In genomic region chr13:112625566-112625965, GRCm38 (mm10) we compare ENCODE assay signal across 22 mouse cellular contexts. TPM values are rescaled to one million over a fixed set of nuclear protein-coding genes. Genes with fewer than 3 reads are reported as not detected.
"Had no signal": no experiment of that assay in that cellular context is flagged by ENCODE, and none has a peak within 500 bp of the region (broad histone marks: within the 10 kb centered on the region; RNA-seq: fewer than 3 reads in every experiment).

No protein-coding gene starts in this region.

- ATAC-seq: midbrain, embryonic 16.5 days had no signal

- H3K9me3 ChIP-seq: megakaryocyte, embryonic 14.5 days; midbrain, embryonic 10.5 days; midbrain, embryonic 12.5 days; neural tube, embryonic 13.5 days; neural tube, embryonic 15.5 days had no signal

- H3K4me3 ChIP-seq: megakaryocyte, embryonic 14.5 days; midbrain, embryonic 10.5 days; midbrain, embryonic 12.5 days; myocyte; neural tube, embryonic 13.5 days; neural tube, embryonic 15.5 days had no signal

- DNase-seq: lung, adult 18-20 months; lung, embryonic 14.5 days; lung, postnatal 10 days; lung, postnatal 4 days; midbrain, embryonic 14.5 days; retina, postnatal 1 day; right cerebral cortex, adult 18-20 months; right cerebral cortex, postnatal 25 days; right cerebral cortex, postnatal 4 days; thymus, adult 18-20 months; thymus, postnatal 14 days; thymus, postnatal 36 days had no signal

- H3K4me2 ChIP-seq: lung, embryonic 14.5 days; midbrain, embryonic 12.5 days; neural tube, embryonic 13.5 days; neural tube, embryonic 15.5 days had no signal

- H3K27ac ChIP-seq: midbrain, embryonic 10.5 days; midbrain, embryonic 12.5 days; neural tube, embryonic 13.5 days; neural tube, embryonic 15.5 days had no signal

- H3K36me3 ChIP-seq: midbrain, embryonic 10.5 days; midbrain, embryonic 12.5 days; neural tube, embryonic 13.5 days; neural tube, embryonic 15.5 days had no signal

- H3K4me1 ChIP-seq: megakaryocyte, embryonic 14.5 days; midbrain, embryonic 10.5 days; midbrain, embryonic 12.5 days; neural tube, embryonic 13.5 days; neural tube, embryonic 15.5 days had no signal

- H3K27me3 ChIP-seq: megakaryocyte, embryonic 14.5 days; midbrain, embryonic 12.5 days; neural tube, embryonic 13.5 days; neural tube, embryonic 15.5 days had no signal

- H3K9ac ChIP-seq: lung, embryonic 14.5 days; midbrain, embryonic 12.5 days; neural tube, embryonic 13.5 days; neural tube, embryonic 15.5 days had no signal

RNA-seq across cellular contexts. Expression of gene Ddx4, which starts 26.7 kb away (rescaled TPM):
- total RNA-seq: liver, adult 2 months had no signal
- polyA plus RNA-seq: liver, adult 2 months; myocyte; small intestine, adult 2 months had no signal

RNA-seq across cellular contexts. Expression of gene Il31ra, which starts 31.4 kb away (rescaled TPM):
- total RNA-seq: liver, adult 2 months had no signal
- polyA plus RNA-seq: liver, adult 2 months; lung, embryonic 14.5 days; lung, embryonic 16.5 days; midbrain, embryonic 10.5 days; midbrain, embryonic 12.5 days; midbrain, embryonic 14.5 days; myocyte; small intestine, adult 2 months had no signal
